Mouse (Mus musculus) MEL (cell line): Measurements from ENCODE around the gene Ttc39a. TPM values are rescaled to one million over a fixed set of nuclear protein-coding genes. Genes with fewer than 3 reads are reported as not detected.

Experiments used
- DNase-seq: peaks from one replicate; pipeline ENCODE4 v3.0.0; 2011; ENCODE audit warnings: low read depth, low spot score
- H3K27ac ChIP-seq: 2 replicates; pipeline ENCODE4 v1.5.1; 2012; ENCODE audit warnings: low read depth, mild to moderate bottlenecking, control low read depth, low read length, moderate library complexity; ENCODE audit not compliant: control insufficient read depth
- H3K27me3 ChIP-seq, 2 experiments: fragments of 150-350 bp in 1 of 2; sonication (generic) in 1 of 2; 2 replicates each; pipeline ENCODE4 v1.6.1; 2012; ENCODE audit warnings: low read length in 2 of 2, mild to moderate bottlenecking in 2 of 2, improper control_type of control experiment in 1 of 2, moderate library complexity in 1 of 2; ENCODE audit not compliant: insufficient read depth in 2 of 2, control insufficient read depth in 1 of 2
- H3K36me3 ChIP-seq, 2 experiments: 2 replicates each; pipeline ENCODE4 v1.6.1; 2012 to 2014; ENCODE audit warnings: low read length in 2 of 2, improper control_type of control experiment in 1 of 2, inconsistent platforms in 1 of 2, mild to moderate bottlenecking in 1 of 2; ENCODE audit not compliant: insufficient read depth in 2 of 2, control insufficient read depth in 1 of 2
- H3K4me1 ChIP-seq, 2 experiments: fragments of 150-350 bp in 1 of 2; sonication (generic) in 1 of 2; 2 replicates each; pipeline ENCODE4 v1.6.1; 2012; ENCODE audit warnings: low read length in 2 of 2, improper control_type of control experiment in 1 of 2, mild to moderate bottlenecking in 1 of 2; ENCODE audit not compliant: insufficient read depth in 2 of 2, control insufficient read depth in 1 of 2
- H3K4me3 ChIP-seq, 2 experiments: fragments of 150-350 bp in 1 of 2; sonication (generic) in 1 of 2; 2 replicates each; pipeline ENCODE4 v1.5.1; 2012; ENCODE audit warnings: low read depth in 2 of 2, low read length in 2 of 2, mild to moderate bottlenecking in 2 of 2, moderate library complexity in 2 of 2, control low read depth in 1 of 2, improper control_type of control experiment in 1 of 2; ENCODE audit not compliant: control insufficient read depth in 1 of 2, insufficient read depth in 1 of 2
- H3K79me2 ChIP-seq: 2 replicates; pipeline ENCODE4 v1.6.1; 2012; ENCODE audit warnings: mild to moderate bottlenecking, low read length, moderate library complexity; ENCODE audit not compliant: control insufficient read depth, poor library complexity, insufficient read depth
- H3K9ac ChIP-seq: 2 replicates; pipeline ENCODE4 v1.6.1; 2012; ENCODE audit warnings: low read depth, mild to moderate bottlenecking, control low read depth, low read length, moderate library complexity; ENCODE audit not compliant: control insufficient read depth, poor library complexity, severe bottlenecking
- H3K9me3 ChIP-seq: fragments of 150-350 bp; sonication (generic); replicated peaks from 2 replicates; pipeline ENCODE4 v1.6.1; 2012; ENCODE audit warnings: mild to moderate bottlenecking, low read length, improper control_type of control experiment, moderate library complexity; ENCODE audit not compliant: insufficient read depth
- CHD1 ChIP-seq: IDR thresholded peaks from 2 replicates; pipeline ENCODE4 v1.6.1; 2012; ENCODE audit warnings: low read depth, mild to moderate bottlenecking, inconsistent platforms, low read length, improper control_type of control experiment
- E2F4 ChIP-seq: IDR thresholded peaks from 2 replicates; pipeline ENCODE4 v1.6.1; 2011; ENCODE audit warnings: low read depth, low read length, improper control_type of control experiment, borderline replicate concordance
- MAFK ChIP-seq: IDR thresholded peaks from 2 replicates; pipeline ENCODE4 v1.6.1; 2011; ENCODE audit warnings: low read depth, mild to moderate bottlenecking, low read length, improper control_type of control experiment, borderline replicate concordance
- MYB ChIP-seq: IDR thresholded peaks from 2 replicates; pipeline ENCODE4 v1.6.1; 2011; ENCODE audit warnings: mild to moderate bottlenecking, low read depth, low read length, improper control_type of control experiment
- MYC ChIP-seq: IDR thresholded peaks from 2 replicates; pipeline ENCODE4 v1.6.1; 2011; ENCODE audit warnings: low read depth, mild to moderate bottlenecking, low read length, improper control_type of control experiment, moderate library complexity
- NELFE ChIP-seq: IDR thresholded peaks from 2 replicates; pipeline ENCODE4 v1.6.1; 2011; ENCODE audit warnings: low read depth, low read length, improper control_type of control experiment
- TCF12 ChIP-seq: IDR thresholded peaks from 2 replicates; pipeline ENCODE4 v1.6.1; 2014; ENCODE audit warnings: low read depth, mild to moderate bottlenecking, inconsistent platforms, low read length, improper control_type of control experiment, moderate library complexity
- polyA plus RNA-seq, 2 experiments: library from polyadenylated mRNA; stranded (reverse) in 1 of 2; unstranded in 1 of 2; fragments of >175 nt in 1 of 2; fragments of >200 nt in 1 of 2; gene quantifications; 2 replicates each; pipeline versions ENCODE4 v1.2.1 to v1.2.4; 2012; ENCODE audit warnings: low replicate concordance in 2 of 2, low read depth in 1 of 2; ENCODE audit not compliant: insufficient read length in 2 of 2, insufficient read depth in 1 of 2, missing spikeins in 1 of 2
- total RNA-seq: library from RNA; depleted of rRNA; stranded (reverse); fragments of 300-350 nt; gene quantifications from 2 replicates; pipeline ENCODE4 v1.2.3, GENCODE M21; 2012; rRNA removed

Gene Ttc39a
- total RNA-seq (1.8 and 2.8 TPM in 2 replicates), polyA plus RNA-seq (1 to 10 TPM in 1 of 2 experiments, not detected in 1; 4.2 TPM)

GRCm38 (mm10) chr4:109406486-109407175, at the start of gene Ttc39a:
TSS of gene Ttc39a (plus strand) at chr4:109406623.
- Histone ChIP-seq H3K79me2 (no peaks in the 10 kb centered on the region; the same call in 1 of the 2 replicates), H3K9ac (peak within 1 kb of the TSS; percentile 76), H3K27ac (peak within 1 kb of the TSS; percentile 71), H3K27me3 (no peaks in the 10 kb centered on the region), H3K4me1 (peaks cover 0 to 23% of the 10 kb centered on the region in 2 experiments; a peak in 3 of 4 replicates), H3K9me3 (no peaks in the 10 kb centered on the region), H3K36me3 (peaks cover 0 to 11% of the 10 kb centered on the region in 2 experiments; a peak in 2 of 4 replicates), H3K4me3 (peak within 1 kb of the TSS; percentile 47 to 64)
- DNase-seq, result peak; percentile 74
- TF ChIP-seq MYC, result no peak
- TF ChIP-seq E2F4, result peak; percentile 38; the same call in 1 of the 2 replicates

- Histone ChIP-seq H3K4me1 (no peaks in the 10 kb centered on the region), H3K79me2 (no peaks in the 10 kb centered on the region), H3K4me3 (no peak overlapping the region), H3K9me3 (no peaks in the 10 kb centered on the region), H3K36me3 (peaks cover 0 to 10% of the 10 kb centered on the region in 2 experiments; a peak in 2 of 4 replicates), H3K27ac (no peak overlapping the region), H3K27me3 (no peaks in the 10 kb centered on the region), H3K9ac (no peak overlapping the region)
- TF ChIP-seq NELFE (no peak), CHD1 (no peak), MAFK (peak; percentile 51; the same call in 1 of the 2 replicates), TCF12 (no peak)
- no peak for DNase-seq
Measured at GRCm38 (mm10) chr4:109378107-109378506, 28.3 kb upstream of the Ttc39a start.

GRCm38 (mm10) chr4:109382457-109382856, 24.0 kb upstream of the Ttc39a start:
- H3K36me3 ChIP-seq, result peaks cover 0 to 10% of the 10 kb centered on the region in 2 experiments; a peak in 2 of 4 replicates
- H3K4me1 ChIP-seq, result no peaks in the 10 kb centered on the region
- no peaks in the 10 kb centered on the region for H3K27me3 ChIP-seq
- no peaks in the 10 kb centered on the region for H3K79me2 ChIP-seq
- no peaks in the 10 kb centered on the region for H3K9me3 ChIP-seq
- DNase-seq, result no peak
- no peak for TF ChIP-seq NELFE
- no peak for TF ChIP-seq MYB
- H3K9ac ChIP-seq, result no peak overlapping the region
- H3K27ac ChIP-seq, result no peak overlapping the region
- no peak overlapping the region for H3K4me3 ChIP-seq
